Mouse (Mus musculus): ENCODE data around the gene Gm21488. TPM values are rescaled to one million over a fixed set of nuclear protein-coding genes. Genes with fewer than 3 reads are reported as not detected.

Gene Gm21488
- polyA plus RNA-seq (2017; shearing (Covaris generic)), result not detected

GRCm38 (mm10) chrY:27521820-27522219 is at the start of gene Gm21488:
Gm21488 (minus strand) TSS chrY:27521920.

